Mouse (Mus musculus) spleen, adult 2 months (tissue): ENCODE results near the gene Atg7. TPM values are rescaled to one million over a fixed set of nuclear protein-coding genes. Genes with fewer than 3 reads are reported as not detected.

Experiments used
- DNase-seq, 2 experiments: peaks; one replicate each; pipeline versions ENCODE4 v3.0.0 to v3.0.0-alpha.2; 2012 to 2021; ENCODE audit warnings: low spot score in 2 of 2, low read depth in 1 of 2
- H3K27ac ChIP-seq: fragments of 200-500 bp; 2 replicates; pipeline ENCODE4 v1.5.1; 2012; ENCODE audit warnings: low read length, inconsistent platforms; ENCODE audit not compliant: insufficient read depth
- H3K27me3 ChIP-seq: fragments of 200-500 bp; 2 replicates; pipeline ENCODE4 v1.6.1; 2012; ENCODE audit warnings: mild to moderate bottlenecking, moderate library complexity, low read length, inconsistent platforms; ENCODE audit not compliant: control insufficient read depth, insufficient read depth
- H3K36me3 ChIP-seq: fragments of 200-500 bp; 2 replicates; pipeline ENCODE4 v1.6.1; 2012; ENCODE audit warnings: mild to moderate bottlenecking, low read length, inconsistent platforms; ENCODE audit not compliant: control insufficient read depth, insufficient read depth
- H3K4me1 ChIP-seq: fragments of 200-500 bp; 2 replicates; pipeline ENCODE4 v1.6.1; 2011; ENCODE audit warnings: inconsistent platforms; ENCODE audit not compliant: control insufficient read depth, insufficient read depth, insufficient read length
- H3K4me3 ChIP-seq: fragments of 200-500 bp; 2 replicates; pipeline ENCODE4 v1.5.1; 2011; ENCODE audit warnings: mild to moderate bottlenecking, inconsistent platforms; ENCODE audit not compliant: insufficient read depth, insufficient read length; ENCODE audit errors: extremely low read depth
- CTCF ChIP-seq: fragments of 200-500 bp; IDR thresholded peaks from 2 replicates; pipeline ENCODE4 v1.5.1; 2011; ENCODE audit warnings: mild to moderate bottlenecking, inconsistent platforms; ENCODE audit not compliant: insufficient read depth, insufficient read length, insufficient replicate concordance; ENCODE audit errors: extremely low read depth
- POLR2A ChIP-seq: fragments of 200-500 bp; IDR thresholded peaks from 2 replicates; pipeline ENCODE4 v1.6.1; 2011; ENCODE audit warnings: low read depth, low read length, inconsistent platforms
- WGBS: fragments of 180-500 bp; shearing (Covaris S2); methylation state at CpG from one replicate; pipeline ENCODE4 v1.1.7; 2018; 5-methylcytosine and 5-hydroxymethylcytosine counted together
- polyA plus RNA-seq: library from polyadenylated mRNA; depleted of rRNA; stranded (reverse); fragments of >200 nt; gene quantifications from 2 replicates; pipeline ENCODE4 v1.2.3, GENCODE M21; 2012

Atg7 gene
- polyA plus RNA-seq, 1 experiment = 11.7 TPM

DNA sequence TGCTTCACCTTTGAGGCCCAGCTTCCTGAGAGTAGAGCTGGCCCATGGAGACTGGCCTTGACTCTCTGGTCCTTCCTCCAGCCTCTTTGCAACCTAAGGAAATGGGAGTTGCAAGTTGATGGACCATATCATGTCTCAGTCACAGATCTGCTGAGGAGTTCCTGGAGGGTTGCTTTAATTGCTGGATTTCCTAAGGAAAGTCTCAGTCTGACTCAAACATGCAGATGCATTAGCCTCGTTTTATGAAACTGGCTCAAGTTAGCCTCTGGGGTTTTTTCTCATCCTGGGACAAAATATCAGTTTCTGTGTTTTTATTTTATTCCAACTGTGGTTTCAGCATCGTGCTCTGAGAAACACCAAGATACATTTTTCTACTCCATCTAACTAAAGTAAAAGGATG lies 137.7 kb downstream of the Atg7 start:
- Histone ChIP-seq H3K27me3 (no peaks in the 10 kb centered on the region), H3K36me3 (no peaks in the 10 kb centered on the region), H3K4me1 (peaks cover 9% of the 10 kb centered on the region; the same call in 1 of the 2 replicates), H3K4me3 (no peak overlapping the region), H3K27ac (no peak overlapping the region)
- no peak for DNase-seq
- 86% methylated on average over 2 of the region's 2 CpGs for WGBS
- TF ChIP-seq POLR2A (no peak), CTCF (no peak)

DNA sequence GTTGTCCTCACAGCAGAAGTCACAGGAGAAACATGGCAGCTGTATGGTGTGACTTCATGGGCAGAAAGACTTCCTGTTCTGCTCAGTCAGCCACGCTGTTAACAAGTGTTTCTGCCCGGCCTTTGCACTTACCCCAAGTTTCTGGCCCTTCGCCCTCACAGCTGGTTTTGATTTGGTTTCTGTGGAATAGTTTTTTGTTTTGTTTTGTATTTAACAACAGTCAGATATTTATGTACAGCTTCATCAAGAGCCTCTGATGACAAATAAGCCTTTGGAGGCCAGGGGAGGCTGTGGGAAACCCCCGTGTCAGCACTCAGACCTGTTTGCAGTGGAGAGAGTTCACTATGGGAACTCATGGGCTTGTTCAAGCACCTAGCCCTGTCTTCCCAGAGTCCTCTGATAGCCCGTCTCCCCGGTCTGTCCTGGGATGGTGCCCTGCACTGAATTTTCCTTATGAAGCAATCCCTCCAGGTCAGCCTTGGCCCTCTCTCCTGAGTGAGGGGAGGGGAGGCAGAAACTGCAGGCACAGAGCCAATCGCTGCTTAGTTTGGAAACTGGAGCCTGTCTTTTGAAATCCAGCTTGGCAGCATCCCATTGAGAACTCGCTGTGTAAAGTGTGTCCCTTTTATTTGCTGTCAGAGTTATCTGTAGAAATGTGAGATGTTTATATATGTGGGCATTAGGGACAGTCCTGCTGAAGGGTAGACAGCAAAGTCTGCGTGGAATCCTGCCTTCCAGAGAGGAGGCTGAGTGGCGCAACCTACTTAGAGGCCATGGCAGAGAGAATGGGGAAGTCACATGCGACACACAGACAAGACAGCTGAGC lies 138.7 kb downstream of the Atg7 start:
- no peak for DNase-seq
- no peaks in the 10 kb centered on the region for H3K27me3 ChIP-seq
- 56% methylated on average over 11 of the region's 11 CpGs for WGBS

DNA sequence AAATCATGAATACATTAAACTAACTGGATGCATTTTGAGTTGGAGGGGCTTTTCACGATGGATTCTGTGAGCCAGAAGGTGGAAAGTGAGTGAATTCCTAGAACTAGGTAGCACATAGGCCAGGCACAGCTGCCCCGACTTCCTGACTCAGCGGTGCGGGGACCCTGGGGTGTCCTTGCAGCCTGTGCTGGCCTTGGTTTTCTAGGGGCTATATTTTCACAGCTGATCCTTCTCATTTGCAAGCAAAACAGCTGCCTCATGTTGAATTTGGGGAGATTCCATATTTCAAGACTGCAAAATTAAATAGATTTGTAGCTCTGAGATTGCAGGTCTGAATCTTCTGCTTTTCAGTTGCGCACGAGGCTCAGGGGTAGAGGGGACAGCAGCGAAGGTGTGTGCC lies 139.6 kb downstream of the Atg7 start:
- H3K36me3 ChIP-seq = no peaks in the 10 kb centered on the region
- TF ChIP-seq CTCF = no peak
- TF ChIP-seq POLR2A = no peak
- H3K4me3 ChIP-seq = no peak overlapping the region
- H3K4me1 ChIP-seq = peaks cover 9% of the 10 kb centered on the region; the same call in 1 of the 2 replicates
- 78% methylated on average over 7 of the region's 7 CpGs for WGBS
- no peak overlapping the region for H3K27ac ChIP-seq
- H3K27me3 ChIP-seq = no peaks in the 10 kb centered on the region
- no peak for DNase-seq

More for the DNA sequence above, 138.7 kb downstream of the Atg7 start:
- no peak overlapping the region for H3K4me3 ChIP-seq
- H3K36me3 ChIP-seq = no peaks in the 10 kb centered on the region
- H3K27ac ChIP-seq = no peak overlapping the region
- TF ChIP-seq CTCF = no peak
- TF ChIP-seq POLR2A = no peak
- peaks cover 9% of the 10 kb centered on the region; the same call in 1 of the 2 replicates for H3K4me1 ChIP-seq

DNA sequence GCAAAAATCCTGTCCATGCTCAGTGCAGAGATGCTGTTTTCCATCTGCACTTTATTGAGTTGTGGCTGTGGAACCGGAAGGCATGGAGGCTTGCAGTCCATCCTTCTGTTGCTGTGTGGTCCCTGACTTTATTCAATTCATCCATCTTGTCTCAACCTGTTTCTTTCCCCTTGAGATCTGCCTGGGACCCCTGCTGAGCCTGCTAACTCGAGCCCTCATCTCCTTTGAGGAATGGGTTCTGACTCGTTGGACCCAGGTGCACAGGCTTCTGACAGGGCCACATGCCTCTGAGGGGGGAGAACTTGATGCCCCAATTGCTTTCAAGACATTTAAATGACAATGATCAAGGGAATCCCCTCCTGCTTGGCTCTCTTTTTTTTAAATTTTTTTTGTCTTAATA lies 143.6 kb downstream of the Atg7 start:
- H3K4me1 ChIP-seq = peaks cover 2% of the 10 kb centered on the region; the same call in 1 of the 2 replicates
- no peaks in the 10 kb centered on the region for H3K36me3 ChIP-seq
- H3K27ac ChIP-seq = no peak overlapping the region
- DNase-seq = no peak
- no peaks in the 10 kb centered on the region for H3K27me3 ChIP-seq
- no peak for TF ChIP-seq POLR2A
- no peak for TF ChIP-seq CTCF
- no peak overlapping the region for H3K4me3 ChIP-seq
- WGBS = 65% methylated on average over 3 of the region's 3 CpGs

DNA sequence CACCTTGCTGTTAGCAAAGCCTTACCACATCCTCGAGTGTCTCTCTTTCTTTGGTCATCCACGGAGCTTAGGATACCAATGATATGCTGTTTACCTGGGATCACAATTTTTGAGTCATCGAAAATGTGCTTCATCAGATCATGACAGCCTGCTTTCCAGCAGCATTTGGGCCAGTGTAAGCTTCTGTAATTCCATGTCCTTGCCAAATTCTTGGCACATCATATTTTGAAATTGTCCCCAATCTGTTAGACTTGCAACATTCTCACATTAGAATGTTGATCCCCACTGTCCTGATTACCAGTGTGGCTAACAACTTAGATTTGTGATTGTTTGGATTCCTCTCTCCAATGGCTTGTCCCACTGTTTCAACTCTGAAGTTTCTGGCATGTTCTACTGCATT lies 144.7 kb downstream of the Atg7 start:
- DNase-seq = no peak
- H3K4me3 ChIP-seq = no peak overlapping the region
- peaks cover 2% of the 10 kb centered on the region; the same call in 1 of the 2 replicates for H3K4me1 ChIP-seq
- no peaks in the 10 kb centered on the region for H3K27me3 ChIP-seq
- H3K27ac ChIP-seq = no peak overlapping the region
- TF ChIP-seq POLR2A (no peak), CTCF (no peak)
- WGBS = 86% methylated on average over 3 of the region's 3 CpGs
- H3K36me3 ChIP-seq = no peaks in the 10 kb centered on the region

GRCm38 (mm10) chr6:114788663-114789062 lies 145.8 kb downstream of the Atg7 start:
- no peak for DNase-seq
- H3K4me3 ChIP-seq = no peak overlapping the region
- 80% methylated on average over 4 of the region's 4 CpGs for WGBS
- H3K4me1 ChIP-seq = peaks cover 2% of the 10 kb centered on the region; the same call in 1 of the 2 replicates
- no peaks in the 10 kb centered on the region for H3K27me3 ChIP-seq
- H3K27ac ChIP-seq = no peak overlapping the region
- TF ChIP-seq POLR2A (no peak), CTCF (no peak)
- H3K36me3 ChIP-seq = no peaks in the 10 kb centered on the region

GRCm38 (mm10) chr6:114790084-114790483 lies 147.2 kb downstream of the Atg7 start:
- H3K4me1 ChIP-seq = peaks cover 2% of the 10 kb centered on the region; the same call in 1 of the 2 replicates
- H3K27ac ChIP-seq = no peak overlapping the region
- 48% methylated on average over 2 of the region's 2 CpGs for WGBS
- H3K36me3 ChIP-seq = no peaks in the 10 kb centered on the region
- TF ChIP-seq POLR2A (no peak), CTCF (no peak)
- DNase-seq = no peak
- no peaks in the 10 kb centered on the region for H3K27me3 ChIP-seq
- H3K4me3 ChIP-seq = no peak overlapping the region
